Mouse (Mus musculus) liver, adult 2 months (tissue): ENCODE measurements around the gene Atxn1. TPM values are rescaled to one million over a fixed set of nuclear protein-coding genes. Genes with fewer than 3 reads are reported as not detected.

Source experiments
- DNase-seq: peaks from one replicate; pipeline ENCODE4 v3.0.0-alpha.2; 2011; ENCODE audit warnings: low read depth, low spot score; ENCODE audit errors: extremely low read depth
- H3K27ac ChIP-seq: fragments of 200-500 bp; replicated peaks from 2 replicates; pipeline ENCODE4 v1.5.1; 2012; ENCODE audit warnings: low read depth, mild to moderate bottlenecking, control low read depth, inconsistent platforms, low read length; ENCODE audit not compliant: insufficient read depth
- H3K27me3 ChIP-seq: fragments of 200-500 bp; 2 replicates; pipeline ENCODE4 v1.6.1; 2012; ENCODE audit warnings: mild to moderate bottlenecking, moderate library complexity, low read length, inconsistent platforms; ENCODE audit not compliant: control insufficient read depth, insufficient read depth
- H3K36me3 ChIP-seq: fragments of 200-500 bp; 2 replicates; pipeline ENCODE4 v1.6.1; 2012; ENCODE audit warnings: low read length, inconsistent platforms; ENCODE audit not compliant: control insufficient read depth, insufficient read depth
- H3K4me1 ChIP-seq: fragments of 200-500 bp; 2 replicates; pipeline ENCODE4 v1.6.1; 2011; ENCODE audit warnings: low read length; ENCODE audit not compliant: control insufficient read depth, insufficient read depth
- H3K4me3 ChIP-seq: fragments of 200-500 bp; 2 replicates; pipeline ENCODE4 v1.5.1; 2011; ENCODE audit warnings: low read depth, mild to moderate bottlenecking, control low read depth, low read length, moderate library complexity; ENCODE audit not compliant: insufficient read depth
- H3K79me2 ChIP-seq: fragments of 200-500 bp; 2 replicates; pipeline ENCODE4 v1.6.1; 2012; ENCODE audit warnings: inconsistent platforms, mild to moderate bottlenecking, low read length, moderate library complexity; ENCODE audit not compliant: control insufficient read depth, insufficient read depth
- H3K9ac ChIP-seq: fragments of 200-500 bp; 2 replicates; pipeline ENCODE4 v1.6.1; 2012; ENCODE audit warnings: low read depth, mild to moderate bottlenecking, control low read depth, inconsistent platforms, low read length
- CTCF ChIP-seq: fragments of 200-500 bp; IDR thresholded peaks from 2 replicates; pipeline ENCODE4 v1.5.1; 2011; ENCODE audit warnings: low read depth, low read length, control low read depth
- POLR2A ChIP-seq: fragments of 200-500 bp; IDR thresholded peaks from 2 replicates; pipeline ENCODE4 v1.6.1; 2011; ENCODE audit warnings: low read length, control low read depth; ENCODE audit not compliant: insufficient read depth; ENCODE audit errors: extremely low read depth
- WGBS: fragments of 180-500 bp; shearing (Covaris S2); methylation state at CpG from one replicate; pipeline ENCODE4 v1.1.7; 2018; 5-methylcytosine and 5-hydroxymethylcytosine counted together
- polyA plus RNA-seq: library from polyadenylated mRNA; depleted of rRNA; stranded (reverse); fragments of >200 nt; gene quantifications from 2 replicates; pipeline ENCODE4 v1.2.3, GENCODE M21; 2012
- total RNA-seq: library from RNA; depleted of rRNA; stranded (reverse); fragments of >200 nt; gene quantifications from 2 replicates; pipeline ENCODE4 v1.2.3, GENCODE M21; 2014

Gene Atxn1
- total and polyA plus RNA-seq, 2 experiments: 7.7 to 7.8 TPM

DNA sequence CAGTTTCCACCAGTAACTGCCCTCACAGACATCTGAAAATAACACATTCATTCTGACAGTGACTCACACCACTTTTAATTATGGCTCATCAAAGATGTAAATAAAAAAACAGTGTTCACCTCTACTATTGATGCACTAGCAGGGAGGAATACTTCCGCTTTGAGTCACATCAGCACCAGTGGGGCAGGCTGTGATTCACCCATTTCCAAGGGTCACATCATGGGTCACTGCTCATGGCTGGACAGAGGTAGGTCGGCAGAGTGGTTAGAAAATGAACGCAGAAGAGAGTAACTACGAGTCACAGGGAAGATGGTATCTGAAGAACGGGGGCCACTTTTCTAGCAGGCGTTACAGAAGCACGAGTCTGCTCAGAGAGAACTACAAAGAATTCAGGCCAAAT is 124.9 kb downstream of the Atxn1 start:
- Histone ChIP-seq H3K36me3 (peaks cover 17% of the 10 kb centered on the region), H3K4me1 (no peaks in the 10 kb centered on the region), H3K4me3 (no peak overlapping the region), H3K9ac (no peak overlapping the region), H3K27me3 (no peaks in the 10 kb centered on the region), H3K27ac (no peak overlapping the region), H3K79me2 (peaks cover 13% of the 10 kb centered on the region)
- TF ChIP-seq POLR2A (no peak), CTCF (no peak)
- 74% methylated on average over 7 of the region's 7 CpGs for WGBS
- no peak for DNase-seq

GRCm38 (mm10) chr13:45837609-45838220 is 127.1 kb downstream of the Atxn1 start:
- Histone ChIP-seq H3K27ac (no peak overlapping the region), H3K4me3 (no peak overlapping the region), H3K27me3 (no peaks in the 10 kb centered on the region), H3K36me3 (peaks cover 24% of the 10 kb centered on the region), H3K79me2 (peaks cover 6% of the 10 kb centered on the region), H3K4me1 (no peaks in the 10 kb centered on the region), H3K9ac (no peak overlapping the region)
- TF ChIP-seq POLR2A: no peak
- TF ChIP-seq CTCF: no peak
- no peak for DNase-seq
- 90% methylated on average over 8 of the region's 8 CpGs for WGBS

GRCm38 (mm10) chr13:45836377-45837054 is 128.3 kb downstream of the Atxn1 start:
- Histone ChIP-seq H3K79me2 (peaks cover 12% of the 10 kb centered on the region), H3K27me3 (no peaks in the 10 kb centered on the region), H3K36me3 (peaks cover 24% of the 10 kb centered on the region), H3K4me3 (no peak overlapping the region), H3K27ac (no peak overlapping the region), H3K4me1 (no peaks in the 10 kb centered on the region), H3K9ac (no peak overlapping the region)
- TF ChIP-seq POLR2A (no peak), CTCF (no peak)
- WGBS: 94% methylated on average over 15 of the region's 15 CpGs
- DNase-seq: no peak

- Histone ChIP-seq H3K9ac (no peak overlapping the region), H3K36me3 (peaks cover 22% of the 10 kb centered on the region), H3K27ac (no peak overlapping the region), H3K79me2 (peaks cover 7% of the 10 kb centered on the region; the same call in 1 of the 2 replicates), H3K27me3 (no peaks in the 10 kb centered on the region), H3K4me1 (no peaks in the 10 kb centered on the region), H3K4me3 (no peak overlapping the region)
- WGBS: 97% methylated on average over 2 of the region's 2 CpGs
- no peak for DNase-seq
- TF ChIP-seq POLR2A: no peak
- peak; percentile 44 for TF ChIP-seq CTCF
Observed at GRCm38 (mm10) chr13:45834300-45834699, 130.5 kb downstream of the Atxn1 start.

- TF ChIP-seq POLR2A: no peak
- TF ChIP-seq CTCF: no peak
- WGBS: 91% methylated on average over 11 of the region's 11 CpGs
- H3K79me2 ChIP-seq: peaks cover 7% of the 10 kb centered on the region; the same call in 1 of the 2 replicates
- no peak for DNase-seq
- no peak overlapping the region for H3K27ac ChIP-seq
- H3K4me3 ChIP-seq: no peak overlapping the region
- H3K4me1 ChIP-seq: no peaks in the 10 kb centered on the region
- H3K27me3 ChIP-seq: no peaks in the 10 kb centered on the region
- H3K9ac ChIP-seq: no peak overlapping the region
- H3K36me3 ChIP-seq: peaks cover 22% of the 10 kb centered on the region
Observed at GRCm38 (mm10) chr13:45832695-45833350, 132.0 kb downstream of the Atxn1 start.
